Mouse (Mus musculus): ENCODE data around the gene Rtl6.

- TF ChIP-seq POLR2A (IDR thresholded peaks at IDR 0.05; ENCODE audit: extremely low read depth, insufficient read depth, low read length) (no peak), CTCF (IDR thresholded peaks at IDR 0.05; ENCODE audit: low read depth, low read length) (no peak)
Observed at GRCm38 (mm10) chr15:84509161-84509560, 48.5 kb downstream of the Rtl6 start.
